Mouse (Mus musculus): ENCODE data around the gene Dnajc22. TPM values are rescaled to one million over a fixed set of nuclear protein-coding genes. Genes with fewer than 3 reads are reported as not detected.

The Dnajc22 gene
- polyA plus RNA-seq, 1 experiment: 0.13 TPM

DNA sequence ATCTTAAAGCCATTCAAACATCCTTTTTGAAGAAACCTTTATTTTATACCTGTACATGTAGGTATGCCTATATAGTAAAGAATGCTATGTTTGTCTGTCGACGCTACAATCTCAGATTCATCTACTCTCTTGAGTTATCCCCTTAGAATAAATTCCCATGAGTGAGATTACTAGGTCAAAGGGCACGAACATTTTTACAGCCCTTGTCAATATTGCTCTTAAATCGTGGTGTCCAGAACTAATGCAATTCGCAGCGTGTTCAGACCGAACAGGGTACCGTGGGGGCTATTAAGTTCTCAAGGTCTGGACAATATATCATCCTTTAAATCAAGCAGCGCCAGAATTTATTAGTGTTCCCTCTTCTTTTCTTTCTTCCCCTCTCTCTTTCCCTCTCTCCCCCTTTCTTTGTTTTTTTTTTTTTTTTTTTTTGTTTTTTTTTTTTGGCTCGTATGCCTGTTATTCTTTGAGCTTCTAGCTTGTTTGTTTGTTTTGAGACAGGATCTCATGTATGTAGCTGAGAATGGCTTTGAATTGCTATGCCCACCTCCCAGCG lies 19.9 kb downstream of the Dnajc22 start:
- Histone ChIP-seq H3K4me3 (replicated peaks; ENCODE audit: insufficient read depth, low read depth, low read length) (no peak overlapping the region), H3K27me3 (ENCODE audit: control insufficient read depth, insufficient read depth, low read length) (no peaks in the 10 kb centered on the region), H3K4me1 (ENCODE audit: control insufficient read depth, insufficient read depth, low read length) (no peaks in the 10 kb centered on the region), H3K27ac (ENCODE audit: insufficient read depth, low read length) (no peak overlapping the region)
- DNase-seq: no peak
- TF ChIP-seq POLR2A (IDR thresholded peaks at IDR 0.05; ENCODE audit: borderline replicate concordance, insufficient read depth, low read length) (no peak), CTCF (IDR thresholded peaks at IDR 0.05; ENCODE audit: borderline replicate concordance, insufficient read depth, low read depth, low read length) (no peak)
- WGBS: 70% methylated on average over 11 of the region's 11 CpGs

GRCm38 (mm10) chr15:99113396-99113975 lies 20.5 kb downstream of the Dnajc22 start:
- Histone ChIP-seq H3K27me3 (ENCODE audit: control insufficient read depth, insufficient read depth, low read length) (no peaks in the 10 kb centered on the region), H3K4me1 (ENCODE audit: control insufficient read depth, insufficient read depth, low read length) (no peaks in the 10 kb centered on the region), H3K4me3 (replicated peaks; ENCODE audit: insufficient read depth, low read depth, low read length) (no peak overlapping the region), H3K27ac (ENCODE audit: insufficient read depth, low read length) (no peak overlapping the region)
- DNase-seq: no peak
- TF ChIP-seq POLR2A (IDR thresholded peaks at IDR 0.05; ENCODE audit: borderline replicate concordance, insufficient read depth, low read length) (no peak), CTCF (IDR thresholded peaks at IDR 0.05; ENCODE audit: borderline replicate concordance, insufficient read depth, low read depth, low read length) (peak; percentile 25; the same call in 1 of the 2 replicates)
- WGBS: 8% methylated on average over 9 of the region's 9 CpGs

DNA sequence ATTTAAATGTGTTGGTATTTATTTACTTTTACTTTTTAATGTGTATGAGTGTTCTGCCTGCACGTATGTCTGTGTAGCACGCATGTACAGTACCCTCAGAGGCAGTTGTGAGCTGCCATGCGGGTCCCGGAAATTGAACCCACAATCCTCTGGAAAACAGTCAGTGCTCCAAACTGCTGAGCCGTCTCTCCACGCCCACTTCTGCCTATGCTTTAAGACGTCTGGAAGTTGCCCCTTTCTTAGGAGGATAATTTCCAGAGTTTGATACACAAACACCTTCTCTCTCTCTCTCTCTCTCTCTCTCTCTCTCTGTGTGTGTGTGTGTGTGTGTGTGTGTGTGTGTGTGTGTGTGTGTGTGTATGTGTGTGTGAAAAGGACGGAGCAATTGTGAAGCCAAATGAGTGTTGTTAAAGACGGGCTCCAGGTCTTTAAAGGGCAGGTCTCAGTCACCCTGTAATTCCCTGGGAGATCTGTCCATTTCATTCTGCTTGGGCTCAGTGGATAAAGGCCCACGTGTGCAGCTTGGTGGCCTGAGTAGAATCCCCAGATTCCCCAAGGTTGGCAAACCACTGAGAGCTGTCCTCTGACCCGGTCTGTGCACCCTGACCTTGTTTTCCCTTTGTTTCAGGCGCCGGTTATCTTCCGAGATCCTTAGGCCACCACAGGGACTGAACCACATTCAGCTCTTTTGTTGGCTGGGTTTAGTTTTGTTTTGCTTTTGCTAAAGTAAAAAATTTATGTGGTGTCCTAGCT lies 21.5 kb downstream of the Dnajc22 start:
- no peaks in the 10 kb centered on the region for H3K27me3 ChIP-seq (ENCODE audit: control insufficient read depth, insufficient read depth, low read length)
- H3K4me1 ChIP-seq (ENCODE audit: control insufficient read depth, insufficient read depth, low read length): no peaks in the 10 kb centered on the region
- 55% methylated on average over 14 of the region's 14 CpGs for WGBS
- H3K27ac ChIP-seq (ENCODE audit: insufficient read depth, low read length): no peak overlapping the region
- no peak for TF ChIP-seq POLR2A (IDR thresholded peaks at IDR 0.05; ENCODE audit: borderline replicate concordance, insufficient read depth, low read length)
- TF ChIP-seq CTCF (IDR thresholded peaks at IDR 0.05; ENCODE audit: borderline replicate concordance, insufficient read depth, low read depth, low read length): no peak
- H3K4me3 ChIP-seq (replicated peaks; ENCODE audit: insufficient read depth, low read depth, low read length): no peak overlapping the region
- DNase-seq: no peak

DNA sequence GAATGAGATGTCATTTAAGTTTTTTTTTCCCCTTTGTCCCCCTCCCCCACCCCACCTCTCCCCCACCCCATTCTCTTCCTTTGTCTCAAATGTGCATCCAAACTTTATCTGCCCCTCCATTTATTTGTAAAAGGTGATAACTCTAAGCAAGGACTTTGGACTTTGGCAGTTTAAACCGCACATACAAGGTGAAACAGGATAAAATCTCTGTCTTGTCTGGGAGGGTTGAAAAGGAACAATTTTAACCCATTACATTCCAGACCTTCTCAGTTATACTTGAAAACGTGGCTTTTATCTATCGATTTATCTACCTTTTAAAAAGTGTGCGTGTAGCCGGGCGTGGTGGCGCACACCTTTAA lies 22.1 kb downstream of the Dnajc22 start:
- 90% methylated on average over 7 of the region's 7 CpGs for WGBS
- Histone ChIP-seq H3K4me3 (replicated peaks; ENCODE audit: insufficient read depth, low read depth, low read length) (no peak overlapping the region), H3K27me3 (ENCODE audit: control insufficient read depth, insufficient read depth, low read length) (no peaks in the 10 kb centered on the region), H3K27ac (ENCODE audit: insufficient read depth, low read length) (no peak overlapping the region), H3K4me1 (ENCODE audit: control insufficient read depth, insufficient read depth, low read length) (no peaks in the 10 kb centered on the region)
- TF ChIP-seq CTCF (IDR thresholded peaks at IDR 0.05; ENCODE audit: borderline replicate concordance, insufficient read depth, low read depth, low read length): no peak
- no peak for TF ChIP-seq POLR2A (IDR thresholded peaks at IDR 0.05; ENCODE audit: borderline replicate concordance, insufficient read depth, low read length)
- DNase-seq: no peak

DNA sequence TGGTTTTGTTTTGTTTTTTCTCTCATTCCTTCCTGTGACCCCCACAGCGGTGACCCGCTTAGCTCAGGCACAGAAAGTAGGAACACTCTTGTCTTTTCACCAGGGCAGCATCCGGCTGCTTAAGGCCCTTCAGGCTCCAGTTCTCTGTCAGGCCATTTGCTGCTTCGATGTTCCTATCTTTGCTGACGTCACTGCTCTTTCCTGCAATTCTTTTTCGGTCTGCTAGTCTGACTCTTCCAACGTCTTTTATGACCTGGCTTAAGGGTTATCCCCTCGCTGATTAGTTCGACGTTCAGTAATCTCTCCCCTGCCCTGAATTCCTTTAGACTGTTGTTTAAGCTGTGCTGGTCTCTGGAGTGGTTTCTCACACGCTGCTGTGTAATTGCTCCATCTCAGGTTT lies 23.6 kb downstream of the Dnajc22 start:
- TF ChIP-seq POLR2A (IDR thresholded peaks at IDR 0.05; ENCODE audit: borderline replicate concordance, insufficient read depth, low read length) (no peak), CTCF (IDR thresholded peaks at IDR 0.05; ENCODE audit: borderline replicate concordance, insufficient read depth, low read depth, low read length) (no peak)
- no peaks in the 10 kb centered on the region for H3K27me3 ChIP-seq (ENCODE audit: control insufficient read depth, insufficient read depth, low read length)
- no peak for DNase-seq
- no peak overlapping the region for H3K27ac ChIP-seq (ENCODE audit: insufficient read depth, low read length)
- WGBS: 81% methylated on average over 11 of the region's 11 CpGs
- no peak overlapping the region for H3K4me3 ChIP-seq (replicated peaks; ENCODE audit: insufficient read depth, low read depth, low read length)
- H3K4me1 ChIP-seq (ENCODE audit: control insufficient read depth, insufficient read depth, low read length): no peaks in the 10 kb centered on the region; the same call in 1 of the 2 replicates

GRCm38 (mm10) chr15:99120814-99121213 lies 27.8 kb downstream of the Dnajc22 start:
- Histone ChIP-seq H3K4me1 (ENCODE audit: control insufficient read depth, insufficient read depth, low read length) (no peaks in the 10 kb centered on the region; the same call in 1 of the 2 replicates), H3K4me3 (replicated peaks; ENCODE audit: insufficient read depth, low read depth, low read length) (no peak overlapping the region), H3K27me3 (ENCODE audit: control insufficient read depth, insufficient read depth, low read length) (no peaks in the 10 kb centered on the region), H3K27ac (ENCODE audit: insufficient read depth, low read length) (no peak overlapping the region)
- no peak for DNase-seq
- no peak for TF ChIP-seq POLR2A (IDR thresholded peaks at IDR 0.05; ENCODE audit: borderline replicate concordance, insufficient read depth, low read length)
- WGBS: 23% methylated on average over 11 of the region's 11 CpGs

DNA sequence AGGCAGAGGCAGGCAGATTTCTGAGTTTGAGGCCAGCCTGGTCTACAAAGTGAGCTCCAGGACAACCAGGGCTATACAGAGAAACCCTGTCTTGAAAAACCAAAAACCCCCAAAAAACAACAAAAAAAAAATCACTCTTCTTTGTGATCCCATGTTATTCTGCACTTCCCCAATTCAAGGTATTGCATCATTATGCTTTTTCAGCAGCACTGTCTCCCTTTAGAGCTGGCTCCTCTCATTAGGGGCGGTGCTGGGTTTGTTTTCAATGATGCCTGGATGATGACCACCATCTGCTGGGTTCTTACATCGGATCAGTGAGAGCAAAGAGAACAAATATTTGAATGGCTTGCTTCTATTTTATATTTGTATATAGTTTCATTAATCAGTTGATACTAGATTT lies 29.7 kb downstream of the Dnajc22 start:
- Histone ChIP-seq H3K27me3 (ENCODE audit: control insufficient read depth, insufficient read depth, low read length) (no peaks in the 10 kb centered on the region), H3K27ac (ENCODE audit: insufficient read depth, low read length) (no peak overlapping the region), H3K4me3 (replicated peaks; ENCODE audit: insufficient read depth, low read depth, low read length) (no peak overlapping the region), H3K4me1 (ENCODE audit: control insufficient read depth, insufficient read depth, low read length) (no peaks in the 10 kb centered on the region; the same call in 1 of the 2 replicates)
- 87% methylated on average over 2 of the region's 2 CpGs for WGBS
- TF ChIP-seq POLR2A (IDR thresholded peaks at IDR 0.05; ENCODE audit: borderline replicate concordance, insufficient read depth, low read length) (no peak), CTCF (IDR thresholded peaks at IDR 0.05; ENCODE audit: borderline replicate concordance, insufficient read depth, low read depth, low read length) (no peak)
- no peak for DNase-seq

- H3K27me3 ChIP-seq (ENCODE audit: control insufficient read depth, insufficient read depth, low read length): no peaks in the 10 kb centered on the region
- peak within 1 kb of the TSS; percentile 67; the same call in 1 of the 2 replicates for H3K27ac ChIP-seq (ENCODE audit: insufficient read depth, low read length)
- TF ChIP-seq CTCF (IDR thresholded peaks at IDR 0.05; ENCODE audit: borderline replicate concordance, insufficient read depth, low read depth, low read length) (no peak), POLR2A (IDR thresholded peaks at IDR 0.05; ENCODE audit: borderline replicate concordance, insufficient read depth, low read length) (no peak)
- H3K4me3 ChIP-seq (replicated peaks; ENCODE audit: insufficient read depth, low read depth, low read length): peak within 1 kb of the TSS; percentile 90
- WGBS: 2% methylated on average over 12 of the region's 12 CpGs
- no peaks in the 10 kb centered on the region; the same call in 1 of the 2 replicates for H3K4me1 ChIP-seq (ENCODE audit: control insufficient read depth, insufficient read depth, low read length)
- no peak for DNase-seq
These were observed 32.7 kb downstream of the Dnajc22 start, which contains the start of gene Spats2 for GRCm38 (mm10) chr15:99125711-99126080. Spats2 (plus strand) TSS chr15:99125916.

Data from cerebellum, adult 2 months (tissue).